Mouse (Mus musculus) cerebellum, adult 2 months (tissue): ENCODE measurements around the gene Setd5.

Experiments used
- CTCF ChIP-seq: fragments of 200-500 bp; IDR thresholded peaks from 2 replicates; pipeline ENCODE4 v1.5.1; 2011; ENCODE audit warnings: low read depth, mild to moderate bottlenecking, control low read depth, low read length, moderate library complexity, borderline replicate concordance; ENCODE audit not compliant: insufficient read depth
- POLR2A ChIP-seq: fragments of 200-500 bp; IDR thresholded peaks from 2 replicates; pipeline ENCODE4 v1.6.1; 2011; ENCODE audit warnings: low read length, control low read depth, borderline replicate concordance; ENCODE audit not compliant: insufficient read depth

GRCm38 (mm10) chr6:113156064-113156463 lies 78.9 kb downstream of the Setd5 start:
- TF ChIP-seq CTCF (no peak), POLR2A (no peak)
